Mouse (Mus musculus) kidney, adult 2 months (tissue): ENCODE data around the gene Trim42.

Experiments
- CTCF ChIP-seq: fragments of 200-500 bp; conservative IDR thresholded peaks from 2 replicates; pipeline ENCODE4 v1.5.1; 2011; ENCODE audit warnings: low read depth, mild to moderate bottlenecking, control low read depth, low read length, moderate library complexity, mixed read lengths; ENCODE audit not compliant: insufficient read depth, insufficient read length
- POLR2A ChIP-seq: fragments of 200-500 bp; IDR thresholded peaks from one replicate; pipeline ENCODE4 v1.6.1; 2011; ENCODE audit warnings: low read depth, low read length, control low read depth

GRCm38 (mm10) chr9:97408142-97408541, 38.4 kb upstream of the Trim42 start:
- TF ChIP-seq CTCF (no peak), POLR2A (no peak)
